Comparison of ENCODE assay signal across 17 mouse cellular contexts in the genomic region with DNA sequence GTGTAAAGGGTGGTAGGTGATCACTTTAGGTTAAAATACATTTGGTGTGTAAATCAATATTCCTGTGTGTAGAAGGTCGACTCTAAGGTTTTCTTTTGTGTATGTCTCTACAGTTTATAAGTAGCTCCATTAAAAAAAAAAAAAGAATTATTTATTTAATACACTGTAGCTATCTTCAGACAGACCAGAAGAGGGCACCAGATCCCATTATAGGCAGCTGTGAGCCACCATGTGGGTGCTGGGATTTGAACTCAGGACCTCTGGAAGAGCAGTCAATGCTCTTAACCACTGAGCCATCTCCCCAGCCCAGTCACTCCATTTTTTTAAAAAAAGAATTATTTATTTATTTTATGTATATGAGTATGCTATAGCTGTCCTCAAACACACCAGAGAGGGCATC. TPM values are rescaled to one million over a fixed set of nuclear protein-coding genes. Genes with fewer than 3 reads are reported as not detected.
DNase-seq lines count a peak whose midpoint lies in the region; ATAC-seq and TF ChIP-seq lines count a peak whose summit lies in the region.
"Had no signal": no experiment of that assay in that cellular context is flagged by ENCODE, and none has a peak within 500 bp of the region (broad histone marks: within the 10 kb centered on the region; RNA-seq: fewer than 3 reads in every experiment).

No protein-coding gene starts in this region.

- no peak overlapping the region for H3K27ac ChIP-seq in heart, adult 2 months
- H3K27ac ChIP-seq in heart, embryonic 12.5 days (ENCODE audit: poor library complexity, severe bottlenecking), result no peak overlapping the region
- H3K27ac ChIP-seq in liver, embryonic 14.5 days, result no peak overlapping the region
- no peak overlapping the region for H3K27ac ChIP-seq in liver, embryonic 12.5 days
- H3K27ac ChIP-seq: hindbrain, embryonic 15.5 days; limb, embryonic 10.5 days; macrophage; midbrain, embryonic 13.5 days had no signal

- no peak for ATAC-seq in heart, embryonic 12.5 days (ENCODE audit: insufficient number of reproducible peaks, low FRiP score)
- ATAC-seq in liver, embryonic 14.5 days (ENCODE audit: insufficient read depth), result no peak
- no peak for ATAC-seq in liver, embryonic 12.5 days
- ATAC-seq: midbrain, embryonic 13.5 days had no signal

- TF ChIP-seq CTCF in heart, adult 2 months (IDR thresholded peaks at IDR 0.05), result peak; percentile 63
- TF ChIP-seq CTCF in liver, embryonic 14.5 days (IDR thresholded peaks at IDR 0.05; ENCODE audit: low read depth), result peak; percentile 35; the same call in 1 of the 2 replicates
- TF ChIP-seq CTCF in brain, embryonic 14.5 days (IDR thresholded peaks at IDR 0.05; ENCODE audit: borderline replicate concordance, extremely low read depth, insufficient read depth, insufficient read length), result 0 out of 2 replicates have a peak, but pooled peaks have one; percentile 5

- peaks cover 2% of the 10 kb centered on the region; the same call in 1 of the 2 replicates for H3K4me1 ChIP-seq in heart, adult 2 months (ENCODE audit: control insufficient read depth, insufficient read depth, low read length)
- peaks cover 12% of the 10 kb centered on the region for H3K4me1 ChIP-seq in heart, embryonic 12.5 days (replicated peaks)
- H3K4me1 ChIP-seq in liver, embryonic 14.5 days (replicated peaks; ENCODE audit: control insufficient read depth in 2 of 2, insufficient read depth in 2 of 2, low read length in 1 of 2), result peaks cover 0 to 9% of the 10 kb centered on the region in 2 experiments; a peak in 2 of 4 replicates
- peaks cover 24% of the 10 kb centered on the region for H3K4me1 ChIP-seq in liver, embryonic 12.5 days

- no peak overlapping the region for H3K9ac ChIP-seq in heart, adult 2 months (ENCODE audit: low read depth, low read length)
- H3K9ac ChIP-seq in heart, embryonic 12.5 days, result no peak overlapping the region
- H3K9ac ChIP-seq in liver, embryonic 14.5 days (replicated peaks), result no peak overlapping the region
- no peak overlapping the region for H3K9ac ChIP-seq in liver, embryonic 12.5 days
- H3K9ac ChIP-seq: hindbrain, embryonic 15.5 days; midbrain, embryonic 13.5 days had no signal

- H3K27me3 ChIP-seq in heart, adult 2 months (ENCODE audit: control insufficient read depth, insufficient read depth, low read length), result no peaks in the 10 kb centered on the region
- H3K27me3 ChIP-seq in heart, embryonic 12.5 days (replicated peaks), result no peaks in the 10 kb centered on the region
- H3K27me3 ChIP-seq in liver, embryonic 14.5 days (ENCODE audit: control insufficient read depth, insufficient read depth, low read length), result no peaks in the 10 kb centered on the region
- 0 out of 2 replicates have a peak, but pooled peaks cover 5% of the 10 kb centered on the region for H3K27me3 ChIP-seq in liver, embryonic 12.5 days (replicated peaks)
- H3K27me3 ChIP-seq: hindbrain, embryonic 15.5 days; midbrain, embryonic 13.5 days had no signal

- no peak overlapping the region for H3K4me2 ChIP-seq in heart, embryonic 12.5 days
- no peak overlapping the region for H3K4me2 ChIP-seq in liver, embryonic 14.5 days (ENCODE audit: low read depth)
- no peak overlapping the region for H3K4me2 ChIP-seq in liver, embryonic 12.5 days
- H3K4me2 ChIP-seq: hindbrain, embryonic 15.5 days; midbrain, embryonic 13.5 days had no signal

- no peak for TF ChIP-seq EP300 in heart, adult 2 months (IDR thresholded peaks at IDR 0.05; ENCODE audit: insufficient read depth, low read depth, low read length)
- TF ChIP-seq EP300 in liver, embryonic 14.5 days (IDR thresholded peaks at IDR 0.05; ENCODE audit: low read depth), result no peak

- no peak for DNase-seq in heart, adult 2 months
- DNase-seq in liver, embryonic 14.5 days (ENCODE audit: low read depth in 3 of 3, low spot score in 3 of 3), result no peak
- peak; percentile 26 for DNase-seq in A20 (ENCODE audit: low read depth, low spot score)
- DNase-seq in brain, embryonic 14.5 days (ENCODE audit: low read depth), result no peak
- DNase-seq in natural killer cell, adult 2 months (ENCODE audit: low spot score in 2 of 2), result no peak
- no peak for DNase-seq in thymus, postnatal 36 days
- DNase-seq: cerebellum, adult 9-11 months; gastrocnemius, postnatal 14 days; heart, postnatal 10 days; kidney, adult 8-10 months; spleen, adult 18-20 months had no signal

- 61% methylated on average over 1 of the region's 1 CpGs for WGBS in heart, adult 2 months
- WGBS in heart, embryonic 12.5 days, result 69% methylated on average over 1 of the region's 1 CpGs
- 31% methylated on average over 1 of the region's 1 CpGs for WGBS in liver, embryonic 14.5 days (ENCODE audit: insufficient replicate concordance)
- WGBS in liver, embryonic 12.5 days (ENCODE audit: insufficient replicate concordance), result 50% methylated on average over 1 of the region's 1 CpGs

- no peak overlapping the region for H3K4me3 ChIP-seq in heart, adult 2 months
- no peak overlapping the region for H3K4me3 ChIP-seq in heart, embryonic 12.5 days
- no peak overlapping the region for H3K4me3 ChIP-seq in liver, embryonic 14.5 days (ENCODE audit: insufficient read depth in 1 of 2, low read depth in 2 of 2, low read length in 2 of 2)
- no peak overlapping the region for H3K4me3 ChIP-seq in liver, embryonic 12.5 days
- H3K4me3 ChIP-seq: hindbrain, embryonic 15.5 days; limb, embryonic 10.5 days; midbrain, embryonic 13.5 days had no signal

- H3K36me3 ChIP-seq in heart, adult 2 months (ENCODE audit: control insufficient read depth, insufficient read depth, low read length), result peaks cover 9% of the 10 kb centered on the region
- peaks cover 27% of the 10 kb centered on the region for H3K36me3 ChIP-seq in heart, embryonic 12.5 days
- peaks cover 25% of the 10 kb centered on the region for H3K36me3 ChIP-seq in liver, embryonic 14.5 days (replicated peaks; ENCODE audit: control insufficient read depth, insufficient read depth, low read depth)
- peaks cover 28% of the 10 kb centered on the region for H3K36me3 ChIP-seq in liver, embryonic 12.5 days

- no peaks in the 10 kb centered on the region for H3K9me3 ChIP-seq in heart, embryonic 12.5 days (replicated peaks)
- H3K9me3 ChIP-seq in liver, embryonic 14.5 days (ENCODE audit: control insufficient read depth, low read length), result no peaks in the 10 kb centered on the region
- H3K9me3 ChIP-seq in liver, embryonic 12.5 days (replicated peaks), result no peaks in the 10 kb centered on the region
- H3K9me3 ChIP-seq: hindbrain, embryonic 15.5 days; limb, embryonic 10.5 days; midbrain, embryonic 13.5 days had no signal

- intact Hi-C loops in heart, adult 2 months (cut with DNase I), result loop anchor here (10.0 kb wide), 1 partner anchor 257 kb away; no protein-coding TSS in a partner anchor

- H3K79me2 ChIP-seq in heart, adult 2 months (replicated peaks; ENCODE audit: control insufficient read depth, insufficient read depth, low read length), result no peaks in the 10 kb centered on the region

- TF ChIP-seq POLR2A in heart, adult 2 months (IDR thresholded peaks at IDR 0.05; ENCODE audit: insufficient read depth, low read depth, low read length), result no peak
- TF ChIP-seq POLR2A in brain, embryonic 14.5 days (IDR thresholded peaks at IDR 0.05; ENCODE audit: borderline replicate concordance, extremely low read depth, insufficient read depth, insufficient read length, poor library complexity, severe bottlenecking), result no peak

RNA-seq across cellular contexts. Expression of a gene that starts 5.9 kb away (rescaled TPM):
- 100 to 1,000 TPM; 418 to 463 TPM for total RNA-seq in heart, adult 2 months (2021)
- polyA plus RNA-seq in heart, adult 2 months (2012; rRNA removed), result 440 and 616 TPM in 2 replicates
- polyA plus RNA-seq in heart, embryonic 12.5 days (2016; fragmentation: Nextera tagmentation; extraction: Ambion mirVana), result 1,041 and 1,045 TPM in 2 replicates
- polyA plus RNA-seq in liver, embryonic 14.5 days (2012; rRNA removed), result 1,340 and 1,385 TPM in 2 replicates
- polyA plus RNA-seq in liver, embryonic 14.5 days (2014; fragmentation: Nextera tagmentation; extraction: Ambion mirVana), result 1,145 and 1,179 TPM in 2 replicates
- 1,452 and 1,476 TPM in 2 replicates for polyA plus RNA-seq in liver, embryonic 12.5 days (2016; fragmentation: Nextera tagmentation; extraction: Ambion mirVana)
- polyA plus RNA-seq in brain, embryonic 14.5 days (2012; rRNA removed), result 1,764 and 1,996 TPM in 2 replicates

RNA-seq across cellular contexts. Expression of a gene that starts 9.2 kb away (rescaled TPM):
- under 1 TPM; 0.18 to 0.91 TPM for total RNA-seq in heart, adult 2 months (2021)
- 0.91 and 1.7 TPM in 2 replicates for polyA plus RNA-seq in heart, adult 2 months (2012; rRNA removed)
- 0.18 and 0.24 TPM in 2 replicates for polyA plus RNA-seq in heart, embryonic 12.5 days (2016; fragmentation: Nextera tagmentation; extraction: Ambion mirVana)
- polyA plus RNA-seq in liver, embryonic 14.5 days (2012; rRNA removed), result 1.7 and 1.9 TPM in 2 replicates
- polyA plus RNA-seq in liver, embryonic 14.5 days (2014; fragmentation: Nextera tagmentation; extraction: Ambion mirVana), result 0.58 and 0.65 TPM in 2 replicates
- 2.8 and 2.9 TPM in 2 replicates for polyA plus RNA-seq in liver, embryonic 12.5 days (2016; fragmentation: Nextera tagmentation; extraction: Ambion mirVana)
- polyA plus RNA-seq in brain, embryonic 14.5 days (2012; rRNA removed), result 5.8 and 8.5 TPM in 2 replicates
- polyA plus RNA-seq: macrophage had no signal

RNA-seq across cellular contexts. Expression of a gene that starts 45.3 kb away (rescaled TPM):
- total RNA-seq in heart, adult 2 months (2021), result 10 to 100 TPM; 74.4 to 88.2 TPM
- 95.9 and 113 TPM in 2 replicates for polyA plus RNA-seq in heart, adult 2 months (2012; rRNA removed)
- polyA plus RNA-seq in heart, embryonic 12.5 days (2016; fragmentation: Nextera tagmentation; extraction: Ambion mirVana), result 77.3 and 79.9 TPM in 2 replicates
- 19.0 and 26.0 TPM in 2 replicates for polyA plus RNA-seq in liver, embryonic 14.5 days (2012; rRNA removed)
- polyA plus RNA-seq in liver, embryonic 14.5 days (2014; fragmentation: Nextera tagmentation; extraction: Ambion mirVana), result 19.5 and 21.0 TPM in 2 replicates
- polyA plus RNA-seq in liver, embryonic 12.5 days (2016; fragmentation: Nextera tagmentation; extraction: Ambion mirVana), result 40.0 TPM in 2 replicates
- 96.1 and 112 TPM in 2 replicates for polyA plus RNA-seq in brain, embryonic 14.5 days (2012; rRNA removed)

RNA-seq across cellular contexts. Expression of a gene that starts 50.1 kb away (rescaled TPM):
- total RNA-seq in heart, adult 2 months (2021), result under 1 TPM; 0.27 to 0.91 TPM
- polyA plus RNA-seq in heart, adult 2 months (2012; rRNA removed), result 2.3 and 5.3 TPM in 2 replicates
- polyA plus RNA-seq in heart, embryonic 12.5 days (2016; fragmentation: Nextera tagmentation; extraction: Ambion mirVana), result 5.4 and 5.8 TPM in 2 replicates
- polyA plus RNA-seq in liver, embryonic 14.5 days (2012; rRNA removed), result 0.75 and 1.1 TPM in 2 replicates
- 0.69 and 0.91 TPM in 2 replicates for polyA plus RNA-seq in liver, embryonic 14.5 days (2014; fragmentation: Nextera tagmentation; extraction: Ambion mirVana)
- polyA plus RNA-seq in liver, embryonic 12.5 days (2016; fragmentation: Nextera tagmentation; extraction: Ambion mirVana), result 1.7 and 2.1 TPM in 2 replicates
- polyA plus RNA-seq in brain, embryonic 14.5 days (2012; rRNA removed), result 1.8 and 3.5 TPM in 2 replicates
- polyA plus RNA-seq: macrophage had no signal

Comparison
In these comparisons a context has a peak if more than half of its experiments do, and no peak if none do; other contexts are left out.
1. CTCF ChIP-seq: peak in every context shown above with its lines; median percentile 63 in heart, adult 2 months; 35 in liver, embryonic 14.5 days; 5 in brain, embryonic 14.5 days.